Mouse (Mus musculus) brain, adult 2 months (tissue): ENCODE measurements around the gene Pdcd1lg2.

Experiments
- DNase-seq: peaks from one replicate; pipeline ENCODE4 v3.0.0; 2011; ENCODE audit warnings: low read depth, low spot score

Pdcd1lg2 gene

GRCm38 (mm10) chr19:29496786-29497557 lies 86.3 kb downstream of the Pdcd1lg2 start:
- no peak for DNase-seq

- no peak for DNase-seq
These were observed 87.2 kb downstream of the Pdcd1lg2 start for GRCm38 (mm10) chr19:29497874-29498273.

GRCm38 (mm10) chr19:29498842-29499456 lies 88.2 kb downstream of the Pdcd1lg2 start:
- no peak for DNase-seq

GRCm38 (mm10) chr19:29500333-29500732 lies 89.6 kb downstream of the Pdcd1lg2 start:
- no peak for DNase-seq

GRCm38 (mm10) chr19:29501106-29501505 lies 90.4 kb downstream of the Pdcd1lg2 start:
- DNase-seq = peak; percentile 26

- peak; percentile 89 for DNase-seq
These were observed 90.8 kb downstream of the Pdcd1lg2 start for GRCm38 (mm10) chr19:29501507-29501906.

- no peak for DNase-seq
These were observed 93.4 kb downstream of the Pdcd1lg2 start for GRCm38 (mm10) chr19:29504131-29504530.

GRCm38 (mm10) chr19:29505617-29506016 lies 94.9 kb downstream of the Pdcd1lg2 start:
- no peak for DNase-seq

- DNase-seq = no peak
These were observed 97.5 kb downstream of the Pdcd1lg2 start for GRCm38 (mm10) chr19:29508208-29508607.

GRCm38 (mm10) chr19:29509857-29510256 lies 99.1 kb downstream of the Pdcd1lg2 start:
- no peak for DNase-seq

- no peak for DNase-seq
These were observed 101.1 kb downstream of the Pdcd1lg2 start for GRCm38 (mm10) chr19:29511826-29512225.

- DNase-seq = no peak
These were observed 102.5 kb downstream of the Pdcd1lg2 start for GRCm38 (mm10) chr19:29513111-29513766.

- no peak for DNase-seq
These were observed 103.4 kb downstream of the Pdcd1lg2 start for GRCm38 (mm10) chr19:29514130-29514529.

GRCm38 (mm10) chr19:29515386-29515785 lies 104.7 kb downstream of the Pdcd1lg2 start:
- DNase-seq = peak; percentile 54

- DNase-seq = no peak
These were observed 105.3 kb downstream of the Pdcd1lg2 start for GRCm38 (mm10) chr19:29515991-29516390.

- DNase-seq = no peak
These were observed 107.7 kb downstream of the Pdcd1lg2 start for GRCm38 (mm10) chr19:29518409-29518808.

GRCm38 (mm10) chr19:29518922-29519321 lies 108.2 kb downstream of the Pdcd1lg2 start:
- DNase-seq = no peak
